In genomic region chr12:30912048-30912381, GRCm38 (mm10) we compare ENCODE assay signal across 8 mouse cellular contexts. TPM values are rescaled to one million over a fixed set of nuclear protein-coding genes. Genes with fewer than 3 reads are reported as not detected.
A peak's percentile ranks its signal among the peaks of the same experiment; 100 is the strongest.
DNase-seq lines count a peak whose midpoint lies in the region; ATAC-seq and TF ChIP-seq lines count a peak whose summit lies in the region.

No protein-coding gene starts in this region.

- no peaks in the 10 kb centered on the region for H3K36me3 ChIP-seq in hindbrain, embryonic 10.5 days
- no peaks in the 10 kb centered on the region for H3K36me3 ChIP-seq in lung, embryonic 16.5 days (ENCODE audit: control insufficient read depth, insufficient read depth, low read length)

- no peaks in the 10 kb centered on the region for H3K9me3 ChIP-seq in hindbrain, embryonic 10.5 days
- no peaks in the 10 kb centered on the region for H3K9me3 ChIP-seq in lung, embryonic 16.5 days (ENCODE audit: control insufficient read depth, low read length)

- peak; percentile 12; the same call in 1 of the 2 replicates for ATAC-seq in erythroid progenitor cell, adult 5-6 weeks (replicated peaks; ENCODE audit: low FRiP score, poor library complexity, severe bottlenecking)
- peak; percentile 77 for ATAC-seq in lung, embryonic 16.5 days (ENCODE audit: low read depth)

- under 1% methylated on average over 19 of the region's 19 CpGs for WGBS in hindbrain, embryonic 10.5 days
- whole genome bisulfite sequencing in lung, embryonic 16.5 days, result under 1% methylated on average over 19 of the region's 19 CpGs

- no peak for TF ChIP-seq CTCF in layer of hippocampus, adult 2 months (conservative IDR thresholded peaks at IDR 0.05)

- H3K9ac ChIP-seq in lung, embryonic 16.5 days (ENCODE audit: low read length), result peak overlapping the region; percentile 93

- peak overlapping the region; percentile 90 for H3K27ac ChIP-seq in hindbrain, embryonic 10.5 days
- peak overlapping the region; percentile 92 for H3K27ac ChIP-seq in layer of hippocampus, adult 2 months
- peak overlapping the region; percentile 23 for H3K27ac ChIP-seq in lung, embryonic 16.5 days (ENCODE audit: low read length)

- DNase-seq in ES-CJ7 (ENCODE audit: low read depth, low spot score), result peak; percentile 16
- peak; percentile 30 to 45 for DNase-seq in adrenal gland, postnatal 36 days
- peak; percentile 49 for DNase-seq in hindbrain, embryonic 10.5 days (ENCODE audit: low spot score)
- DNase-seq in layer of hippocampus, adult 2 months (ENCODE audit: low spot score in 2 of 2), result peak; percentile 10 to 38
- peak; percentile 57 for DNase-seq in ovary, postnatal 36 days (ENCODE audit: low spot score)
- peak; percentile 71 to 77 for DNase-seq in urinary bladder, adult 18-20 months (ENCODE audit: low spot score in 2 of 2)

- no peaks in the 10 kb centered on the region for H3K27me3 ChIP-seq in hindbrain, embryonic 10.5 days (ENCODE audit: insufficient read depth, poor library complexity, severe bottlenecking)
- H3K27me3 ChIP-seq in lung, embryonic 16.5 days (ENCODE audit: control insufficient read depth, insufficient read depth, low read depth, low read length), result no peaks in the 10 kb centered on the region

- peak overlapping the region; percentile 97 for H3K4me2 ChIP-seq in lung, embryonic 16.5 days (ENCODE audit: low read depth, low read length)

- peak overlapping the region; percentile 81 for H3K4me3 ChIP-seq in hindbrain, embryonic 10.5 days
- peak overlapping the region; percentile 78 for H3K4me3 ChIP-seq in layer of hippocampus, adult 2 months
- peak overlapping the region; percentile 73 for H3K4me3 ChIP-seq in lung, embryonic 16.5 days (ENCODE audit: low read length)

- H3K4me1 ChIP-seq in hindbrain, embryonic 10.5 days (replicated peaks), result peaks cover 25% of the 10 kb centered on the region
- peaks cover 12% of the 10 kb centered on the region for H3K4me1 ChIP-seq in lung, embryonic 16.5 days (replicated peaks; ENCODE audit: control insufficient read depth, insufficient read depth, low read length)

RNA-seq across cellular contexts. Expression of gene Sh3yl1, which starts 0.5 kb away (rescaled TPM):
- total RNA-seq in adrenal gland, postnatal 36 days (2021), result 1 to 10 TPM; 2.5 to 3.5 TPM
- 54.8 and 63.7 TPM in 2 replicates for total RNA-seq in erythroid progenitor cell, adult 5-6 weeks (2015; ENCODE audit: low replicate concordance)
- total RNA-seq in erythroid progenitor cell, adult 5-6 weeks (2017; ENCODE audit: low replicate concordance), result 32.6 and 39.3 TPM in 2 replicates
- 18.5 and 21.1 TPM in 2 replicates for polyA plus RNA-seq in hindbrain, embryonic 10.5 days (2016; fragmentation: Nextera tagmentation; extraction: Ambion mirVana)
- total RNA-seq in layer of hippocampus, adult 2 months (2021), result 10 to 100 TPM; 11.0 TPM
- polyA plus RNA-seq in lung, embryonic 16.5 days (2015; fragmentation: Nextera tagmentation; extraction: Ambion mirVana), result 12.2 and 14.8 TPM in 2 replicates

RNA-seq across cellular contexts. Expression of gene Acp1, which starts 0.6 kb away (rescaled TPM):
- total RNA-seq in adrenal gland, postnatal 36 days (2021), result 10 to 100 TPM; 51.9 to 62.8 TPM
- total RNA-seq in erythroid progenitor cell, adult 5-6 weeks (2015; ENCODE audit: low replicate concordance), result 192 and 213 TPM in 2 replicates
- total RNA-seq in erythroid progenitor cell, adult 5-6 weeks (2017; ENCODE audit: low replicate concordance), result 238 and 251 TPM in 2 replicates
- 170 and 225 TPM in 2 replicates for polyA plus RNA-seq in hindbrain, embryonic 10.5 days (2016; fragmentation: Nextera tagmentation; extraction: Ambion mirVana)
- total RNA-seq in layer of hippocampus, adult 2 months (2021), result 10 to 100 TPM; 57.7 to 63.0 TPM
- polyA plus RNA-seq in lung, embryonic 16.5 days (2015; fragmentation: Nextera tagmentation; extraction: Ambion mirVana), result 160 and 162 TPM in 2 replicates

RNA-seq across cellular contexts. Expression of gene Alkal2, which starts 27.9 kb away (rescaled TPM):
- total RNA-seq in adrenal gland, postnatal 36 days (2021), result 1 to 10 TPM in 1 of 2 experiments, under 1 TPM in 1; 0.16 to 1.3 TPM
- total RNA-seq in erythroid progenitor cell, adult 5-6 weeks (2015; ENCODE audit: low replicate concordance), result not detected in 2 replicates
- total RNA-seq in erythroid progenitor cell, adult 5-6 weeks (2017; ENCODE audit: low replicate concordance), result not detected in 2 replicates
- 1.2 and 2.0 TPM in 2 replicates for polyA plus RNA-seq in hindbrain, embryonic 10.5 days (2016; fragmentation: Nextera tagmentation; extraction: Ambion mirVana)
- 1 to 10 TPM; 3.2 to 4.6 TPM for total RNA-seq in layer of hippocampus, adult 2 months (2021)
- 0.25 and 0.26 TPM in 2 replicates for polyA plus RNA-seq in lung, embryonic 16.5 days (2015; fragmentation: Nextera tagmentation; extraction: Ambion mirVana)

Comparison
In these comparisons a context has a peak if more than half of its experiments do, and no peak if none do; other contexts are left out.
1. Peak in every context shown above with its lines: DNase-seq, ATAC-seq, H3K4me3 ChIP-seq and H3K27ac ChIP-seq.
2. DNase-seq: peak in every context shown above with its lines; median percentile 74 in urinary bladder, adult 18-20 months; 57 in ovary, postnatal 36 days; 49 in hindbrain, embryonic 10.5 days; 38 in adrenal gland, postnatal 36 days; 24 in layer of hippocampus, adult 2 months; 16 in ES-CJ7.
3. H3K27ac ChIP-seq: peak in every context shown above with its lines; median percentile 92 in layer of hippocampus, adult 2 months; 90 in hindbrain, embryonic 10.5 days; 23 in lung, embryonic 16.5 days.